Mouse (Mus musculus): ENCODE results near the gene Cdc42ep5. TPM values are rescaled to one million over a fixed set of nuclear protein-coding genes. Genes with fewer than 3 reads are reported as not detected.

The Cdc42ep5 gene
- polyA plus RNA-seq, 1 experiment from 2014 or later: 30.3 TPM

- Histone ChIP-seq H3K36me3 (ENCODE audit: control insufficient read depth, insufficient read depth, low read length) (no peaks in the 10 kb centered on the region), H3K9me3 (ENCODE audit: control insufficient read depth, low read length) (no peaks in the 10 kb centered on the region), H3K4me3 (ENCODE audit: low read length) (no peak overlapping the region), H3K9ac (ENCODE audit: low read depth, low read length) (no peak overlapping the region), H3K27ac (ENCODE audit: low read depth, low read length) (no peak overlapping the region), H3K4me1 (ENCODE audit: control insufficient read depth, insufficient read depth, low read length) (0 out of 2 replicates have a peak, but pooled peaks cover 7% of the 10 kb centered on the region), H3K4me2 (replicated peaks; ENCODE audit: low read depth, low read length) (peak overlapping the region; percentile 13; the same call in 1 of the 2 replicates), H3K27me3 (ENCODE audit: control insufficient read depth, insufficient read depth, low read length) (peaks cover 16% of the 10 kb centered on the region)
- under 1% methylated on average over 10 of the region's 10 CpGs for WGBS
- ATAC-seq (ENCODE audit: low FRiP score, low TSS enrichment): peak; percentile 68; the same call in 1 of the 2 replicates
Observed at GRCm38 (mm10) chr7:4124315-4124759, 40.3 kb downstream of the Cdc42ep5 start.

- peak; percentile 14; the same call in 1 of the 2 replicates for ATAC-seq (ENCODE audit: low FRiP score, low TSS enrichment)
- Histone ChIP-seq H3K4me3 (ENCODE audit: low read length) (no peak overlapping the region), H3K4me1 (ENCODE audit: control insufficient read depth, insufficient read depth, low read length) (0 out of 2 replicates have a peak, but pooled peaks cover 8% of the 10 kb centered on the region), H3K9ac (ENCODE audit: low read depth, low read length) (no peak overlapping the region), H3K4me2 (replicated peaks; ENCODE audit: low read depth, low read length) (no peak overlapping the region), H3K9me3 (ENCODE audit: control insufficient read depth, low read length) (no peaks in the 10 kb centered on the region), H3K27me3 (ENCODE audit: control insufficient read depth, insufficient read depth, low read length) (peaks cover 22% of the 10 kb centered on the region), H3K36me3 (ENCODE audit: control insufficient read depth, insufficient read depth, low read length) (no peaks in the 10 kb centered on the region), H3K27ac (ENCODE audit: low read depth, low read length) (no peak overlapping the region)
- WGBS: 80% methylated on average over 1 of the region's 1 CpGs
Observed at GRCm38 (mm10) chr7:4123732-4124131, 40.9 kb downstream of the Cdc42ep5 start.

- Histone ChIP-seq H3K36me3 (ENCODE audit: control insufficient read depth, insufficient read depth, low read length) (no peaks in the 10 kb centered on the region), H3K4me2 (replicated peaks; ENCODE audit: low read depth, low read length) (no peak overlapping the region), H3K4me3 (ENCODE audit: low read length) (no peak overlapping the region), H3K9me3 (ENCODE audit: control insufficient read depth, low read length) (no peaks in the 10 kb centered on the region), H3K27ac (ENCODE audit: low read depth, low read length) (no peak overlapping the region), H3K4me1 (ENCODE audit: control insufficient read depth, insufficient read depth, low read length) (0 out of 2 replicates have a peak, but pooled peaks cover 8% of the 10 kb centered on the region), H3K9ac (ENCODE audit: low read depth, low read length) (no peak overlapping the region), H3K27me3 (ENCODE audit: control insufficient read depth, insufficient read depth, low read length) (peaks cover 24% of the 10 kb centered on the region)
- no peak for ATAC-seq (ENCODE audit: low FRiP score, low TSS enrichment)
- 90% methylated on average over 10 of the region's 10 CpGs for WGBS
Observed at GRCm38 (mm10) chr7:4122783-4123182, 41.9 kb downstream of the Cdc42ep5 start.

GRCm38 (mm10) chr7:4122076-4122768, 42.4 kb downstream of the Cdc42ep5 start:
- Histone ChIP-seq H3K36me3 (ENCODE audit: control insufficient read depth, insufficient read depth, low read length) (no peaks in the 10 kb centered on the region), H3K9ac (ENCODE audit: low read depth, low read length) (no peak overlapping the region), H3K9me3 (ENCODE audit: control insufficient read depth, low read length) (no peaks in the 10 kb centered on the region), H3K27me3 (ENCODE audit: control insufficient read depth, insufficient read depth, low read length) (peaks cover 24% of the 10 kb centered on the region), H3K4me2 (replicated peaks; ENCODE audit: low read depth, low read length) (no peak overlapping the region), H3K27ac (ENCODE audit: low read depth, low read length) (no peak overlapping the region), H3K4me3 (ENCODE audit: low read length) (no peak overlapping the region), H3K4me1 (ENCODE audit: control insufficient read depth, insufficient read depth, low read length) (0 out of 2 replicates have a peak, but pooled peaks cover 8% of the 10 kb centered on the region)
- WGBS: 58% methylated on average over 11 of the region's 11 CpGs
- ATAC-seq (ENCODE audit: low FRiP score, low TSS enrichment): no peak

- Histone ChIP-seq H3K36me3 (ENCODE audit: control insufficient read depth, insufficient read depth, low read length) (no peaks in the 10 kb centered on the region), H3K9ac (ENCODE audit: low read depth, low read length) (no peak overlapping the region), H3K4me2 (replicated peaks; ENCODE audit: low read depth, low read length) (peak overlapping the region; percentile 68), H3K4me3 (ENCODE audit: low read length) (peak overlapping the region; percentile 46), H3K27me3 (ENCODE audit: control insufficient read depth, insufficient read depth, low read length) (peaks cover 24% of the 10 kb centered on the region), H3K9me3 (ENCODE audit: control insufficient read depth, low read length) (no peaks in the 10 kb centered on the region), H3K4me1 (ENCODE audit: control insufficient read depth, insufficient read depth, low read length) (0 out of 2 replicates have a peak, but pooled peaks cover 8% of the 10 kb centered on the region), H3K27ac (ENCODE audit: low read depth, low read length) (no peak overlapping the region)
- no peak for ATAC-seq (ENCODE audit: low FRiP score, low TSS enrichment)
- WGBS: 14% methylated on average over 18 of the region's 19 CpGs
Observed at GRCm38 (mm10) chr7:4119976-4120921, 44.4 kb downstream of the Cdc42ep5 start.

- under 1% methylated on average over 25 of the region's 37 CpGs for WGBS
- peak within 1 kb of the TSS; percentile 68 for H3K4me2 ChIP-seq (replicated peaks; ENCODE audit: low read depth, low read length)
- no peak within 1 kb of the TSS for H3K27ac ChIP-seq (ENCODE audit: low read depth, low read length)
- H3K4me3 ChIP-seq (ENCODE audit: low read length): peak within 1 kb of the TSS; percentile 46
- ATAC-seq (ENCODE audit: low FRiP score, low TSS enrichment): peak; percentile 68; the same call in 1 of the 2 replicates
- no peaks in the 10 kb centered on the region for H3K9me3 ChIP-seq (ENCODE audit: control insufficient read depth, low read length)
- peak within 1 kb of the TSS; percentile 52 for H3K9ac ChIP-seq (ENCODE audit: low read depth, low read length)
- H3K36me3 ChIP-seq (ENCODE audit: control insufficient read depth, insufficient read depth, low read length): no peaks in the 10 kb centered on the region
- H3K4me1 ChIP-seq (ENCODE audit: control insufficient read depth, insufficient read depth, low read length): 0 out of 2 replicates have a peak, but pooled peaks cover 6% of the 10 kb centered on the region
- H3K27me3 ChIP-seq (ENCODE audit: control insufficient read depth, insufficient read depth, low read length): peaks cover 24% of the 10 kb centered on the region
Observed at GRCm38 (mm10) chr7:4119344-4119902, 45.2 kb downstream of the Cdc42ep5 start, which contains the start of gene Ttyh1. TSS of gene Ttyh1 (plus strand) at chr7:4119408.

- H3K36me3 ChIP-seq (ENCODE audit: control insufficient read depth, insufficient read depth, low read length): no peaks in the 10 kb centered on the region
- H3K9ac ChIP-seq (ENCODE audit: low read depth, low read length): no peak overlapping the region
- H3K4me3 ChIP-seq (ENCODE audit: low read length): no peak overlapping the region
- H3K4me2 ChIP-seq (replicated peaks; ENCODE audit: low read depth, low read length): no peak overlapping the region
- H3K4me1 ChIP-seq (ENCODE audit: control insufficient read depth, insufficient read depth, low read length): 0 out of 2 replicates have a peak, but pooled peaks cover 2% of the 10 kb centered on the region
- H3K27ac ChIP-seq (ENCODE audit: low read depth, low read length): no peak overlapping the region
- 77% methylated on average over 8 of the region's 8 CpGs for WGBS
- ATAC-seq (ENCODE audit: low FRiP score, low TSS enrichment): no peak
- H3K9me3 ChIP-seq (ENCODE audit: control insufficient read depth, low read length): no peaks in the 10 kb centered on the region
- H3K27me3 ChIP-seq (ENCODE audit: control insufficient read depth, insufficient read depth, low read length): peaks cover 24% of the 10 kb centered on the region
Observed at GRCm38 (mm10) chr7:4117050-4117814, 47.4 kb downstream of the Cdc42ep5 start.

GRCm38 (mm10) chr7:4111766-4112165, 52.9 kb downstream of the Cdc42ep5 start:
- WGBS: 62% methylated on average over 3 of the region's 3 CpGs
- no peak for ATAC-seq (ENCODE audit: low FRiP score, low TSS enrichment)
- Histone ChIP-seq H3K36me3 (ENCODE audit: control insufficient read depth, insufficient read depth, low read length) (no peaks in the 10 kb centered on the region), H3K9ac (ENCODE audit: low read depth, low read length) (no peak overlapping the region), H3K4me1 (ENCODE audit: control insufficient read depth, insufficient read depth, low read length) (no peaks in the 10 kb centered on the region), H3K4me3 (ENCODE audit: low read length) (no peak overlapping the region), H3K27ac (ENCODE audit: low read depth, low read length) (no peak overlapping the region), H3K4me2 (replicated peaks; ENCODE audit: low read depth, low read length) (no peak overlapping the region), H3K27me3 (ENCODE audit: control insufficient read depth, insufficient read depth, low read length) (no peaks in the 10 kb centered on the region), H3K9me3 (ENCODE audit: control insufficient read depth, low read length) (no peaks in the 10 kb centered on the region)

Measured in kidney, embryonic 14.5 days (tissue).